Mouse (Mus musculus): ENCODE data around the gene Fam208a. TPM values are rescaled to one million over a fixed set of nuclear protein-coding genes. Genes with fewer than 3 reads are reported as not detected.

The Fam208a gene
- polyA plus RNA-seq, 1 experiment, result 43.3 TPM

DNA sequence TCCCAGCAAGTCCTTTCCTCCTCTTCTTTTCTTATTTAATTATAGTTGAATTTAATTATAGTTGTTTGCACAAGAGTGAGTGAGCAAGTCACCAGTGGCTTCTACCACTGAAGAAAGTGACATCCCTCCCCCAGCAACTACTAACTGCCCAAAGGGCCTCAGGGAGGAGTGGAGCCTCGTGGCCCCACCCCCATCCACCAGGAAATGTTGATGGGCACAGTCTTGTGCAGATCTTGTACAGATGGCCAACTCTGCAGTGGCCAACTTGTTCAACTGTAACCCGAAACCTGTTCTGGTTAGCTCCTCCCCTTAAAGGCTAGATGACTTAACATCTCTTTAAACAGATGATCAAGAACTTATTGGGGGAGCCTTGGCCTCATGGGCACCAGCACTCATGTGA lies 38.9 kb upstream of the Fam208a start:
- no peak overlapping the region for H3K4me3 ChIP-seq (ENCODE audit: low read depth, low read length)
- no peaks in the 10 kb centered on the region for H3K36me3 ChIP-seq (ENCODE audit: control insufficient read depth, insufficient read depth, low read length, poor library complexity, severe bottlenecking)
- no peaks in the 10 kb centered on the region for H3K27me3 ChIP-seq (ENCODE audit: control insufficient read depth, insufficient read depth, low read length, poor library complexity, severe bottlenecking)
- no peak overlapping the region for H3K27ac ChIP-seq (ENCODE audit: insufficient read depth, low read length)
- H3K9me3 ChIP-seq (replicated peaks; ENCODE audit: control insufficient read depth, insufficient read depth, low read length, poor library complexity, severe bottlenecking), result no peaks in the 10 kb centered on the region
- H3K9ac ChIP-seq (ENCODE audit: low read depth, poor library complexity, severe bottlenecking), result no peak overlapping the region
- peaks cover 4% of the 10 kb centered on the region for H3K4me1 ChIP-seq (ENCODE audit: control insufficient read depth, insufficient read depth, low read length)
- TF ChIP-seq CTCF (IDR thresholded peaks at IDR 0.05; ENCODE audit: low read depth, low read length) (no peak), EP300 (IDR thresholded peaks at IDR 0.05; ENCODE audit: insufficient read depth, low read depth, low read length) (peak; percentile 65)

DNA sequence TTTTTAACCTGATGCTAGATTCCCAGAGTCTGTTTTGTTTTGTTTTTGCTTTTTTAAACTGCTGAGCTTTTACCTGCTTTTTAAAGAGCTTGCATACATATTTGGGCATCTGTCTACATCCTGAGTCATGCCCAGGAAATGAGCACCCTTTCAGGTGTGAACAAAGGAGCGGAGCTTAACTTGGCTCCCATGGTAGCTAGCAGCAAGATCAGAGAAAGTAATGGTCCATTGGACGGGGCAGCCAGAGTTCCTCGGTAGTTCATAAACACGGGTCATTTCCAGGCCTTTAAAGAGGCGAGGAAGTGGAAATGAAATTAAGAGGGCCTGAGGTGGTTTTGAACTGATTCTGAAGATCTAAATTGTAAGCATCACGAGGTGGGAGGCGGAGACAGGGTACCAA lies 38.0 kb upstream of the Fam208a start:
- TF ChIP-seq EP300 (IDR thresholded peaks at IDR 0.05; ENCODE audit: insufficient read depth, low read depth, low read length), result no peak
- TF ChIP-seq CTCF (IDR thresholded peaks at IDR 0.05; ENCODE audit: low read depth, low read length), result no peak
- H3K27ac ChIP-seq (ENCODE audit: insufficient read depth, low read length), result no peak overlapping the region
- H3K9ac ChIP-seq (ENCODE audit: low read depth, poor library complexity, severe bottlenecking), result no peak overlapping the region
- H3K4me3 ChIP-seq (ENCODE audit: low read depth, low read length), result no peak overlapping the region
- no peaks in the 10 kb centered on the region for H3K9me3 ChIP-seq (replicated peaks; ENCODE audit: control insufficient read depth, insufficient read depth, low read length, poor library complexity, severe bottlenecking)
- no peaks in the 10 kb centered on the region for H3K27me3 ChIP-seq (ENCODE audit: control insufficient read depth, insufficient read depth, low read length, poor library complexity, severe bottlenecking)
- H3K4me1 ChIP-seq (ENCODE audit: control insufficient read depth, insufficient read depth, low read length), result peaks cover 4% of the 10 kb centered on the region
- H3K36me3 ChIP-seq (ENCODE audit: control insufficient read depth, insufficient read depth, low read length, poor library complexity, severe bottlenecking), result no peaks in the 10 kb centered on the region

DNA sequence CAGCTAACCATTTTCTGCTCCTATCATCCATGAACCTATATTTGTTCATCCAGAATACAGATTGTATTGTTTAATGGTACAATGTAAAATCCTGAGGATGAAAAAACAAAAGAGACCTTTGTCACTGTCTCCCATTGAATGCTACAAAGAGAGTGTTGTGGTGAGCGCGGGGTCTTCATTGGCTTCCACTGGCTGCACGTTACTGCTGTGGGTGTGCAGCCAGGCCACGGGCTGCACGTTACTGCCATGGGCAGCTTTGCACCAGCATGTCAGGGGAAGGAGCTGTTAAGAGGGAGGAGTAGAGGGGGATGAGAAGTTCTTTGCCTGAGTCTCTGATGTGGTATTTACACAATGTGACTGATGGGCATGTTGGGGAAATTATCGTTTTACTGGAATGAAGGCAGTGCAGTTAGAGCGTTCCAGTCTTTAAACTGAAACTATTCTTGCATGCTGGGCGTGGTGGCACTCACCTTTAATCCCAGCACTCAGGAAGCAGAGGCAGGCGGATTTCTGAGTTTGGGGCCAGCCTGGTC lies 36.8 kb upstream of the Fam208a start:
- no peaks in the 10 kb centered on the region for H3K9me3 ChIP-seq (replicated peaks; ENCODE audit: control insufficient read depth, insufficient read depth, low read length, poor library complexity, severe bottlenecking)
- no peak overlapping the region for H3K4me3 ChIP-seq (ENCODE audit: low read depth, low read length)
- no peak overlapping the region for H3K9ac ChIP-seq (ENCODE audit: low read depth, poor library complexity, severe bottlenecking)
- H3K27ac ChIP-seq (ENCODE audit: insufficient read depth, low read length), result no peak overlapping the region
- no peak for TF ChIP-seq EP300 (IDR thresholded peaks at IDR 0.05; ENCODE audit: insufficient read depth, low read depth, low read length)
- no peak for TF ChIP-seq CTCF (IDR thresholded peaks at IDR 0.05; ENCODE audit: low read depth, low read length)
- TF ChIP-seq POLR2A (IDR thresholded peaks at IDR 0.05; ENCODE audit: insufficient read depth, low read length), result no peak
- H3K4me1 ChIP-seq (ENCODE audit: control insufficient read depth, insufficient read depth, low read length), result peaks cover 6% of the 10 kb centered on the region
- H3K27me3 ChIP-seq (ENCODE audit: control insufficient read depth, insufficient read depth, low read length, poor library complexity, severe bottlenecking), result no peaks in the 10 kb centered on the region
- no peaks in the 10 kb centered on the region for H3K36me3 ChIP-seq (ENCODE audit: control insufficient read depth, insufficient read depth, low read length, poor library complexity, severe bottlenecking)

DNA sequence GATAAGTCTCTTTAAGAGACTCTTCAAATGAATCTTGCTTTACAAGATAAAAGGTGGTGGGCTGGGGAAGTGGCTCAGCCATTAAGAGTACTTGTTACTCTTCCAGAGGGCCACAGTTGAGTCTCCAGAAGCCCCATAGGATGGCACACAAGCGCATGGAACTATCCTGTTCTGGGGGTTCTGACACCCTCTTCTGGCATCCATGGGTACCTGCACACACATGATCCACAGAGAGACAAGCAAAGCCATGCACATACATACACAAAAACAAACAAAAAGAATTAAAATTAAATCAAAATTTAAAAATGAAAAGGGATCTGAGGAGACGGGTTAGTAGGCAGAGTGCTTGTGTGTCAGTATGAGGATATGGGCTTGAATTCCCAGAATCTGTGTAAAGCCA lies 36.0 kb upstream of the Fam208a start:
- H3K4me1 ChIP-seq (ENCODE audit: control insufficient read depth, insufficient read depth, low read length), result peaks cover 3% of the 10 kb centered on the region
- H3K27ac ChIP-seq (ENCODE audit: insufficient read depth, low read length), result no peak overlapping the region
- no peaks in the 10 kb centered on the region for H3K9me3 ChIP-seq (replicated peaks; ENCODE audit: control insufficient read depth, insufficient read depth, low read length, poor library complexity, severe bottlenecking)
- TF ChIP-seq POLR2A (IDR thresholded peaks at IDR 0.05; ENCODE audit: insufficient read depth, low read length) (no peak), CTCF (IDR thresholded peaks at IDR 0.05; ENCODE audit: low read depth, low read length) (peak; percentile 17)
- no peak overlapping the region for H3K9ac ChIP-seq (ENCODE audit: low read depth, poor library complexity, severe bottlenecking)
- H3K4me3 ChIP-seq (ENCODE audit: low read depth, low read length), result no peak overlapping the region
- no peaks in the 10 kb centered on the region for H3K27me3 ChIP-seq (ENCODE audit: control insufficient read depth, insufficient read depth, low read length, poor library complexity, severe bottlenecking)
- no peaks in the 10 kb centered on the region for H3K36me3 ChIP-seq (ENCODE audit: control insufficient read depth, insufficient read depth, low read length, poor library complexity, severe bottlenecking)

DNA sequence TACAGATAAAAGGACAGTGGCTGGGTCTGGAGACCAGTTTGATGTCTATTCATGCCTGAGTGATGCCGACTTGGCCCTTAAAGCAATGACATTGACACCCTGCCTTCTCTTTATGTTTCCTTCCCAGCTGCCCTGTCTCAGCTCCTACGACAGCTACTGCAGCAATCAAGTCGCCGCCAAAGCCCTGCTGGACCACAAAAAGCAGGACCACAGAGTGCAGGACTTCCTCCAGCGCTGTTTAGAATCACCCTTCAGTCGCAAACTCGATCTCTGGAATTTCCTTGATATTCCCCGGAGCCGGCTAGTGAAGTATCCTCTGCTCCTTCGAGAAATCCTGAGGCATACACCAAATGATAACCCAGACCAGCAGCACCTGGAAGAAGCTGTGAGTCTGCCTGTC lies 34.8 kb upstream of the Fam208a start:
- H3K27me3 ChIP-seq (ENCODE audit: control insufficient read depth, insufficient read depth, low read length, poor library complexity, severe bottlenecking), result no peaks in the 10 kb centered on the region
- TF ChIP-seq CTCF (IDR thresholded peaks at IDR 0.05; ENCODE audit: low read depth, low read length) (no peak), EP300 (IDR thresholded peaks at IDR 0.05; ENCODE audit: insufficient read depth, low read depth, low read length) (no peak), POLR2A (IDR thresholded peaks at IDR 0.05; ENCODE audit: insufficient read depth, low read length) (no peak)
- H3K27ac ChIP-seq (ENCODE audit: insufficient read depth, low read length), result no peak overlapping the region
- peaks cover 2% of the 10 kb centered on the region for H3K4me1 ChIP-seq (ENCODE audit: control insufficient read depth, insufficient read depth, low read length)
- no peak overlapping the region for H3K9ac ChIP-seq (ENCODE audit: low read depth, poor library complexity, severe bottlenecking)
- H3K4me3 ChIP-seq (ENCODE audit: low read depth, low read length), result no peak overlapping the region
- H3K36me3 ChIP-seq (ENCODE audit: control insufficient read depth, insufficient read depth, low read length, poor library complexity, severe bottlenecking), result no peaks in the 10 kb centered on the region
- no peaks in the 10 kb centered on the region for H3K9me3 ChIP-seq (replicated peaks; ENCODE audit: control insufficient read depth, insufficient read depth, low read length, poor library complexity, severe bottlenecking)

DNA sequence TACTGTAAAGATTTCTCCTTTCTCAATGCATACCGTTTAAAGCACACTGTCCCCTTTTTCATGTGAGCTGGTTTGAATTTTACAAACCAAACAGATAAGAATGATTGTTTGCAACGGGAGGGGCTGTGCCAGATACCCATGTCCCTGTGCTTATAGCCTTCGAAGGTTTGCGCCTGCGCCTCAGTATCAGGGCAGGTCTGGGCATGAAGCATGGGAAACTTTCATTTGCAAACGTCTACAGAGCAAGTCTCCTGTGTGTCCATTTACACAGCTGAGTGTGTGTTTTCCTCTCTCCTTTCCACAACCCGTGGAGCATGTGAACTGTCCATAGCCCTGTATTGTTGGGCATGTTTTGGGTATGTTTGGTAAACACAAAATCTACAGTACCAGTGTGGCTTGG lies 32.2 kb upstream of the Fam208a start:
- no peaks in the 10 kb centered on the region for H3K36me3 ChIP-seq (ENCODE audit: control insufficient read depth, insufficient read depth, low read length, poor library complexity, severe bottlenecking)
- H3K9ac ChIP-seq (ENCODE audit: low read depth, poor library complexity, severe bottlenecking), result no peak overlapping the region
- no peaks in the 10 kb centered on the region for H3K9me3 ChIP-seq (replicated peaks; ENCODE audit: control insufficient read depth, insufficient read depth, low read length, poor library complexity, severe bottlenecking)
- H3K27me3 ChIP-seq (ENCODE audit: control insufficient read depth, insufficient read depth, low read length, poor library complexity, severe bottlenecking), result no peaks in the 10 kb centered on the region
- TF ChIP-seq POLR2A (IDR thresholded peaks at IDR 0.05; ENCODE audit: insufficient read depth, low read length) (no peak), CTCF (IDR thresholded peaks at IDR 0.05; ENCODE audit: low read depth, low read length) (no peak), EP300 (IDR thresholded peaks at IDR 0.05; ENCODE audit: insufficient read depth, low read depth, low read length) (no peak)
- no peak overlapping the region for H3K4me3 ChIP-seq (ENCODE audit: low read depth, low read length)
- peaks cover 2% of the 10 kb centered on the region for H3K4me1 ChIP-seq (ENCODE audit: control insufficient read depth, insufficient read depth, low read length)
- no peak overlapping the region for H3K27ac ChIP-seq (ENCODE audit: insufficient read depth, low read length)
